Mouse (Mus musculus) cerebellum, adult 2 months (tissue): ENCODE measurements around the gene Uvrag.

ENCODE experiments used
- CTCF ChIP-seq: fragments of 200-500 bp; IDR thresholded peaks from 2 replicates; pipeline ENCODE4 v1.5.1; 2011; ENCODE audit warnings: low read depth, mild to moderate bottlenecking, control low read depth, low read length, moderate library complexity, borderline replicate concordance; ENCODE audit not compliant: insufficient read depth
- POLR2A ChIP-seq: fragments of 200-500 bp; IDR thresholded peaks from 2 replicates; pipeline ENCODE4 v1.6.1; 2011; ENCODE audit warnings: low read length, control low read depth, borderline replicate concordance; ENCODE audit not compliant: insufficient read depth

- no peak for TF ChIP-seq CTCF
- TF ChIP-seq POLR2A: no peak
These were observed 201.7 kb downstream of the Uvrag start for GRCm38 (mm10) chr7:98939194-98939593.
